Mouse (Mus musculus) myocyte (in vitro differentiated cells): ENCODE data around the gene Glra4. TPM values are rescaled to one million over a fixed set of nuclear protein-coding genes. Genes with fewer than 3 reads are reported as not detected.

ENCODE experiments used
- H3K27me3 ChIP-seq: one replicate; pipeline ENCODE4 v1.6.1; 2011; ENCODE audit not compliant: control insufficient read depth, insufficient read depth, insufficient read length
- H3K36me3 ChIP-seq: one replicate; pipeline ENCODE4 v1.6.1; 2011; ENCODE audit not compliant: control insufficient read depth, insufficient read depth
- H3K4me2 ChIP-seq: one replicate; pipeline ENCODE4 v1.6.1; 2011; ENCODE audit warnings: low read depth, control low read depth
- H3K4me3 ChIP-seq: one replicate; pipeline ENCODE4 v1.5.1; 2011; ENCODE audit warnings: mild to moderate bottlenecking, control low read depth, moderate library complexity
- H3K79me2 ChIP-seq: one replicate; pipeline ENCODE4 v1.6.1; 2011; ENCODE audit not compliant: control insufficient read depth, insufficient read depth
- H3ac ChIP-seq: one replicate; pipeline ENCODE4 v1.6.1; 2011; ENCODE audit not compliant: control insufficient read depth, insufficient read length
- CEBPB ChIP-seq: IDR thresholded peaks from 2 replicates; pipeline ENCODE4 v1.6.1; 2011; ENCODE audit warnings: mild to moderate bottlenecking, moderate library complexity; ENCODE audit not compliant: poor library complexity, insufficient read depth, severe bottlenecking
- E2F4 ChIP-seq: IDR thresholded peaks from one replicate; pipeline ENCODE4 v1.6.1; 2011; ENCODE audit warnings: mild to moderate bottlenecking, control low read depth, moderate library complexity; ENCODE audit not compliant: insufficient read depth
- MAX ChIP-seq: IDR thresholded peaks from one replicate; pipeline ENCODE4 v1.6.1; 2011; ENCODE audit warnings: low read depth, mild to moderate bottlenecking, control low read depth
- MYOD1 ChIP-seq, 3 experiments: IDR thresholded peaks; one replicate each; pipeline ENCODE4 v1.6.1; 2011; ENCODE audit warnings: control low read depth in 2 of 3, low read depth in 2 of 3, mild to moderate bottlenecking in 2 of 3, moderate library complexity in 1 of 3; ENCODE audit not compliant: insufficient read length in 2 of 3, control insufficient read depth in 1 of 3
- MYOG ChIP-seq, 3 experiments: IDR thresholded peaks; one replicate each; pipeline ENCODE4 v1.6.1; 2011; ENCODE audit warnings: control low read depth in 2 of 3, low read depth in 2 of 3, mild to moderate bottlenecking in 2 of 3; ENCODE audit not compliant: insufficient read length in 2 of 3, control insufficient read depth in 1 of 3, insufficient read depth in 1 of 3
- POLR2A ChIP-seq: IDR thresholded peaks from one replicate; pipeline ENCODE4 v1.6.1; 2011; ENCODE audit warnings: low read depth, mild to moderate bottlenecking, control low read depth, moderate library complexity; ENCODE audit not compliant: insufficient read length
- POLR2AphosphoS2 ChIP-seq: IDR thresholded peaks from one replicate; pipeline ENCODE4 v1.6.1; 2011; ENCODE audit warnings: low read depth, control low read depth; ENCODE audit not compliant: insufficient read length
- REST ChIP-seq: IDR thresholded peaks from one replicate; pipeline ENCODE4 v1.6.1; 2011; ENCODE audit warnings: mild to moderate bottlenecking, control low read depth, moderate library complexity; ENCODE audit not compliant: insufficient read depth, insufficient read length
- SRF ChIP-seq: IDR thresholded peaks from one replicate; pipeline ENCODE4 v1.6.1; 2011; ENCODE audit warnings: low read depth; ENCODE audit not compliant: control insufficient read depth, insufficient read length
- TCF12 ChIP-seq: IDR thresholded peaks from one replicate; pipeline ENCODE4 v1.6.1; 2011; ENCODE audit warnings: mild to moderate bottlenecking, control low read depth; ENCODE audit not compliant: poor library complexity, insufficient read depth, severe bottlenecking
- TCF3 ChIP-seq: IDR thresholded peaks from one replicate; pipeline ENCODE4 v1.6.1; 2011; ENCODE audit warnings: low read depth, control low read depth; ENCODE audit not compliant: insufficient read length
- USF1 ChIP-seq: IDR thresholded peaks from one replicate; pipeline ENCODE4 v1.6.1; 2011; ENCODE audit warnings: low read depth, mild to moderate bottlenecking, control low read depth, moderate library complexity
- polyA plus RNA-seq: library from polyadenylated mRNA; unstranded; fragments of >200 nt; fragmentation: generic; extraction: Trizol; gene quantifications from one replicate; pipeline ENCODE4 v1.2.1, GENCODE M21; 2012; ENCODE audit warnings: missing spikeins

The Glra4 gene
- polyA plus RNA-seq, 1 experiment = not detected

DNA sequence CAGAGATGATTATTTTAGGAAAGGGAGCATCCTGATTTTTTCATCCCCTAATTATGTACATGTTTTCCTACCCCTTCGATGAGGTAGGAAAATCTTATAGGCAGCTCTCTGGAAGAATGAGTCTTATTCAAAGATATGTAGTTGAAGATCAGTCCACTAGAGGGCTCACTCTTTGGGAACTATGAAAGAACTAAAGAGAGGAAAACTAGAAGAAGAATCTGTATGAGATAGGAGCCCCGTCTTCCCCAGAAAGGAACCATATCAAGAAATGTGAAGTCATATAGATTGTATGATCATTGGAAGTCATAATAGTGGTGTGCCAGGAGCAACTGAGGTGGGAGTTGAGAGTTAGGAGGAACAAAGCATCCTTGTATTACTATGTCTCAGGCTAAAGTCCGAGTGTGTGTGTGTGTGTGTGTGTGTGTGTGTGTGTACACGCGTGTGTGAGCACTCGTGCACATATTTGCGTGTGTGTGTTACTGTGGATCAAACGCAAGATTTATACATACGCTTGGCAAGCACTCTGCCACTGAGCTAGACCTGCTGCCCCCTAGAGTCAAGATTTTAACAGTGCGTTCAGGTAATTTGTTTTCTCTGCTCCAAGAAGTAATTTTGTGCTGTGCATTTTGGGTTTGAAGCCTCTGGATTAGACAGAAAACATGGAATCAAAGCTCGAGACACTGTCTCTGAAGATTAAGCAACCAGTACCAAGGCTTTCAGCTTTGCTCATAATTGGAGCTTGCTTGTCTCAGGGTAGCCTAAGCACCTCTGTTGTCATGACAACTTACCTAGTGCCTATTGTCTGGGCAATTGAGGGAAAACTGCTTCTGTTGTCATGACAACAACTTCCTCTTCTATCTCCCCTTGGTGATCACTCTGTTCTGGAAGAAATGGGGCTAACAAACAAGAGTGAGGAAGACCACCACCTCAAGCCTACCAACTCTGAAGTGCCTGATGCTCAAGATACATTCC is 18.6 kb downstream of the Glra4 start:
- no peak overlapping the region for H3ac ChIP-seq
- no peaks in the 10 kb centered on the region for H3K79me2 ChIP-seq
- peak overlapping the region; percentile 81 for H3K4me2 ChIP-seq
- TF ChIP-seq USF1 = no peak
- TF ChIP-seq SRF = no peak
- no peak for TF ChIP-seq POLR2AphosphoS2
- TF ChIP-seq MYOG (IDR thresholded peaks at IDR 0.05; ENCODE audit: control insufficient read depth in 1 of 3, insufficient read depth in 1 of 3, insufficient read length in 2 of 3, low read depth in 2 of 3) = no peak
- no peak for TF ChIP-seq TCF3
- H3K27me3 ChIP-seq = no peaks in the 10 kb centered on the region
- no peak overlapping the region for H3K4me3 ChIP-seq
- no peaks in the 10 kb centered on the region for H3K36me3 ChIP-seq

DNA sequence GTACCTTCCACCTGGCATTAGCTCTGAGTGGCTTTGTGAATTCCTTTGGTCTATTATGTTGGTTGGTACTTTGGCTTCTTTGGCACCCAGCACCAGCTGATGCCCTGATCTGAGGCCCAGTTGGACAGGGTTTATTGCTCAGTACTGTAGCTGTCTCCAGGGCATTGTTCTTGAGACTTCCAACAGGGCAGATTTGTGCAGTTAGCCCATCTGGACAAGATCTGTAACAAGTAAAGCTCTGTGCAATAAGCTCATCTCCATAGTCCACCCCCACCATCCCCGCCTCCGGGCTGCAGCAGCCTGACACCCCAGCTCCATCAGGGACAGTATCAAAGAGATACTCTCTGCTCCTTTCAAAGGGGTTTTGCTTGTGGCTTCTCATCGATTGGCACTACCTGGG is 24.5 kb downstream of the Glra4 start:
- Histone ChIP-seq H3K27me3 (no peaks in the 10 kb centered on the region), H3K4me2 (no peak overlapping the region), H3K4me3 (no peak overlapping the region), H3K36me3 (no peaks in the 10 kb centered on the region), H3K79me2 (no peaks in the 10 kb centered on the region), H3ac (no peak overlapping the region)
- TF ChIP-seq MAX (no peak), USF1 (no peak), CEBPB (no peak), TCF3 (no peak), E2F4 (no peak), REST (no peak), MYOD1 (IDR thresholded peaks at IDR 0.05; ENCODE audit: control insufficient read depth in 1 of 3, insufficient read length in 2 of 3, low read depth in 2 of 3) (no peak), POLR2A (no peak)

DNA sequence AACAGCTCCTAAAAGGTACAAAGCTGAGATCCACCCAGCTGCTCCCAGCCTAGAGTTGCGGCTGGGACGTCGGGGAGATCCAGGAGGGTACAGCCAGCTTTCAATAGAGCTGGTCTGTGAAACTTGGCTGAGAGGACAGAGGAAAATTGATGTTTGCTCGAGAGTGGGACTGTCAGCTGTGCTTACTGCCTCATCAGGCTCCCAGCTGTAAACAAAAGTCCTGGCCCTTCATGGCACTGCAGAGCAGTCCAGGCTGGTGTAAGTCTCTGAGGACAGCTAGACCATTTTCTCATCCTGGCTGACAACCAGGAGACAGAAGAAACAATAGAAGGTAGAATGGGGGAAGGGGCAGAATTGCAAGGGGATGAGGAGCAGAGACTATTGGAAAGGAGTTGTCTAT is 30.6 kb downstream of the Glra4 start:
- TF ChIP-seq REST (no peak), TCF3 (no peak), MAX (no peak), MYOG (IDR thresholded peaks at IDR 0.05; ENCODE audit: control insufficient read depth in 1 of 3, insufficient read depth in 1 of 3, insufficient read length in 2 of 3, low read depth in 2 of 3) (no peak), SRF (no peak), E2F4 (no peak), USF1 (no peak), MYOD1 (IDR thresholded peaks at IDR 0.05; ENCODE audit: control insufficient read depth in 1 of 3, insufficient read length in 2 of 3, low read depth in 2 of 3) (no peak), POLR2A (no peak), CEBPB (no peak), TCF12 (no peak), POLR2AphosphoS2 (no peak)
- no peaks in the 10 kb centered on the region for H3K79me2 ChIP-seq
- no peaks in the 10 kb centered on the region for H3K27me3 ChIP-seq
- H3K36me3 ChIP-seq = no peaks in the 10 kb centered on the region
- no peak overlapping the region for H3K4me3 ChIP-seq
- H3K4me2 ChIP-seq = no peak overlapping the region
- H3ac ChIP-seq = no peak overlapping the region

DNA sequence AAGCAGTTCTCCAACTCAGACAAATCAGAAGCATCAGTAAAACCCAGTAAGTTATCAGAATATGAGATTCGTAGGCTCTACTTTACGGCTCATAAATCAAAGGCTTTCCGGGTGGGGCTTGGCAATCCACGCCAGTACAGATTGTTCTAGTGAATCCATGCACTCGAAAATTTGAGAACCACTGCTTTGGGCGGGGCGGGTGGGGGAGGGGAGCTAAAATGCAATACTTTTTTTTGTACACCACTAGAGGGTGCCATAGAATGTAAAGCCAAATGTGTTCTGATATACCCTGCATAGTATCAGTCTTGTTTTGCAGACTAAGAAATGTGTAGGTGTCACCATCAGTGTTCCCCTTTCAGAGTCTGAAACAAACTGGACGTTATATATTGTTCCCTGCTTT is 35.3 kb downstream of the Glra4 start:
- H3K4me2 ChIP-seq = no peak overlapping the region
- H3K27me3 ChIP-seq = no peaks in the 10 kb centered on the region
- H3K79me2 ChIP-seq = peaks cover 13% of the 10 kb centered on the region
- no peak overlapping the region for H3K4me3 ChIP-seq
- H3K36me3 ChIP-seq = no peaks in the 10 kb centered on the region
- H3ac ChIP-seq = no peak overlapping the region
- no peak for TF ChIP-seq POLR2AphosphoS2
- TF ChIP-seq CEBPB = no peak
- TF ChIP-seq SRF = no peak
- no peak for TF ChIP-seq TCF12
- no peak for TF ChIP-seq MAX
- TF ChIP-seq MYOD1 (IDR thresholded peaks at IDR 0.05; ENCODE audit: control insufficient read depth in 1 of 3, insufficient read length in 2 of 3, low read depth in 2 of 3) = no peak
- TF ChIP-seq TCF3 = no peak
- TF ChIP-seq REST = no peak
- TF ChIP-seq POLR2A = no peak
- no peak for TF ChIP-seq USF1
- TF ChIP-seq E2F4 = no peak
- TF ChIP-seq MYOG (IDR thresholded peaks at IDR 0.05; ENCODE audit: control insufficient read depth in 1 of 3, insufficient read depth in 1 of 3, insufficient read length in 2 of 3, low read depth in 2 of 3) = no peak

DNA sequence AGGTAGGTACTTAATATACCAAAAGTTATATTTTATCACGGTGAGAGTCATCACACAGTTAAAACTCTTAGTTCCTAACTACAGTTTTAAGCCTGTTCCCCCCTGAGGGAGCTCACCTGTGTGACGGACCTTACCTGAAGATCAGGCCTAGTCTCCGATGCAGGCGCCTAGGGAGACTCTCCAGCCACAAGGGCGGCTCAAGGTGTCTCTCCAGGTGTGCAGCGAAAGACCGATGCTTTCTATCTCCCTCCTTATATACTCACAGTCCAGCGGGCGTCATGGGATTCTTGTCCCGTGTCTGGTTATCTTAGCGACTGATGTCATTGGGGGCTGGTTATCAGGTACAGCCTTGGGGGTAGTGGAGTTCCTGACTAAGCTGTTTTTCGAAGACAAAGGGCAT is 36.5 kb downstream of the Glra4 start, which contains the start of gene Morf4l2:
Morf4l2 (minus strand) TSS at position 232 of the 400 bp plus-strand sequence.
- no peak within 1 kb of the TSS for H3ac ChIP-seq
- H3K36me3 ChIP-seq = peaks cover 4% of the 10 kb centered on the region
- no peaks in the 10 kb centered on the region for H3K27me3 ChIP-seq
- no peak for TF ChIP-seq TCF3
- H3K4me3 ChIP-seq = peak within 1 kb of the TSS; percentile 78
- peaks cover 25% of the 10 kb centered on the region for H3K79me2 ChIP-seq
- H3K4me2 ChIP-seq = peak within 1 kb of the TSS; percentile 84
